Mouse (Mus musculus): ENCODE measurements around the gene Dpf1.

Gene Dpf1

DNA sequence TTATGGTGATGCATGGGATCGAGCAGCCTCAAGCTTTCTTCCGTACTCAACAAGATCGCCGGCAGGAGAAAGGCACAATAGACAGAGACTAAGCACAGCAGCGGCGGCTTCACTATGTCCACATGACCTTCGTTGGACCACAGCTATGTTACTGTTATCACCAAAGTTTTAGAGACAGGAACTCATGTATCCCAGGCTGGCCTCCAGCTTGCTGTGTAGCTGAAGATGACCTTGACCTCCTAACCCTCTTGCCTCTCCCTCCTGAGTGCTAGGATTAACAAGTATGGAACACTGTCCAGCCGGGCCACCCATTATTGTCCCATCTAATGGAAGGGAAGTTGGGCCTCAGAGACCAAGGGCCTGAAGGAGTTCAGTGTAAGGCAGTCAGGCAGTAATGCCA is 37.1 kb downstream of the Dpf1 start:
- no peak for DNase-seq (ENCODE audit: low spot score)

DNA sequence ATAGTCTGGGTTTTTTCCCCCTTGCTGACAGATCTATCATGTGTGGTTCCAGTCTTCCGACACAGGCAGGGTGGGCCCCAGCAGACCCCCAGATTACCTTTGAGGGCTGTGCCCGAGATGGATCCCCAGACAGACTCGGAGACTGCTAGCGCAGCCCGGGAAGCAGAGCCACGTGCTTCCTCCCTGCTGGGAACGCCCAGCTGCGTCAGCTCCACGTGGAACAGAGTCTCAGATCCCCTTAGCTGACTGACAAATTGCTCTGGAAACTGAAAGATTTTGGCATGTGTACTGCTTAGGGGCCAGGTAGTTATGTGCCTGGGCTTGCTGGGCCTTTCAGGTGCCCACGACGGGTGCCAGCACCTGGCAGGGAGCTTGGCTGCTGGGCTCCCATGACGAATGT is 38.0 kb downstream of the Dpf1 start:
- no peak for DNase-seq (ENCODE audit: low spot score)

DNA sequence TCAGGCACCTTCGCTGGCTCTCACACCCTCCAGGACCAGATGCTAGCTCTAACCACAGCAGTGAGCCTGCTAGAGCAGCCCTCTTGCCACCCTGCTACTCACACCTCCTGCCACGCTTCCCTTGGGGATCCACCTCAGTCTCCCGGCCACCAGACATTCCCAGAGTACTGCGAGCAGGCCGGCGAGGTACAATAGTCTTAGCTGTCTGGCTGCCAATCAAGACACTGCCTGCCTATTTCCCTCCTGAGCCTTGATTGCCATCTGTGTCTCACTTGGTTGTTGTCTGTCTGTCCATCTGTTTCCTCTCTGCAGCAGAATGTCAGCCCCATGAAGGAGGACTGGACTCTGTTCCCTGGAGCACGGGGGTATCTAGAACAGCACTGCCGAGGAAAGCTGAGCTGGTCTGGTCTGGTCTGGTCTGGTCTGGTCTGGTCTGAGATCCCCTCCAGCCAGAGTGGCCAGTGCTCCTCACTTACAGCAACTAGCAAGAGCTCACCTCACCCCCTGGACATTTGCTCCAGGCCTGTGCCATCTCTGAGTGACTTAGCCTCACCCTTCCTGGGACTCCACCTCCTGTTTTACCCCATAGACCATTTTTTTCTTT is 38.8 kb downstream of the Dpf1 start:
- no peak for DNase-seq (ENCODE audit: low spot score)

DNA sequence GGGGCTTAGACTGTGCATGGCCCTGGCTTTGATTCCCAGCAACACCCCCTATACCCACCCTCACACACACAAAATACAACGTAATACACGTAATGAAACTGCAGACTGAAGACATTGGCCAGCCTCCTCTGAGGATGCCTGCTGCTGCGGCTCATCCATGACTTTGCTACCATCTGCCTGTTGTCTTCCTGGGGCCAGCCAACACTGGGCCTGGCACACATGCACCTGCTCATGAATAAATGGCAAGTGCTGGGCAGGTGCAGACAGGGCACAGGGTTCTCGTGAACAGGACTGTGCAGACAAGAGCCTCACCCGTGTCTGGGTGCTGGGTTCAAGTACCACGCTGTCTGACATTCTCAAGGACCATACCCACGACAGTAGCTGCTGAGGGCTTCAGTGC is 40.0 kb downstream of the Dpf1 start:
- no peak for DNase-seq (ENCODE audit: low spot score)

DNA sequence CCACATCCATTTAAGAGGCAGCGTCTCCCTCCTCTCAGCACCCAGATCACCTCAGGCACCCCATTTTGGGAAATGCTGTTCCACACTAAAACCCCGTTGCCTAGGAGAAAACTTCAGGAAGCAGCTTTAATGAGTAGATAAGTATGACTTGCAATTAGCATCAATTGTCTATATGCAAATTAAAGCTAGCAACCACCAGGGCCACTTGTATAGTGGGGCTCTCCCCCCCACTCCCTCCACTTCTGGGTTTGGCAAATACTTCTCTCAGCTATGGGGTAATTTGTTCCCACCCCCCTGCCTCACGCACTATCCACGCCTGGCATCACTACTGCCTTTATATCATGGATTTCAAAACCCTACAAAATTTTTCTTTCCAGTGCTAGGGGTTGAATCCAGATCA is 41.8 kb downstream of the Dpf1 start:
- no peak for DNase-seq (ENCODE audit: low spot score)

DNA sequence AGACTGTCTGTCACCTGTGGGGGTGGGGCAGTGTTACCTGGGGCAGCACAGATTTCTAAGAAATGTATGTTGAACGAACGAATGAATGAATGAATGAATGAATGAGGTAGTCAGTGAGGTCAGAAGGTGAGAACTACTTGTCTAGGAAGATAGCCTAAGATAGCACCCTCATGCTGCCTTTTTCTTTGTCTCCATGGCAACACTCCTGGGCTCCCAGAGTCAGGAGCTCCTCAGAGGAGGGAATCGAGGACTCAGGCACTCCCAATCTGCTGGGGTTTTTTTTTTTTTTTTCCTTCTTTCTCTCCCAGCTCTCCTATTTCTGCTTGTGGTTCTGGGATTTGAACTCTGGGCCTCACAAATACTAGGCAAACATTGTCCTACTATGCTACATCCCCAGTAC is 42.5 kb downstream of the Dpf1 start:
- DNase-seq (ENCODE audit: low spot score) = no peak

DNA sequence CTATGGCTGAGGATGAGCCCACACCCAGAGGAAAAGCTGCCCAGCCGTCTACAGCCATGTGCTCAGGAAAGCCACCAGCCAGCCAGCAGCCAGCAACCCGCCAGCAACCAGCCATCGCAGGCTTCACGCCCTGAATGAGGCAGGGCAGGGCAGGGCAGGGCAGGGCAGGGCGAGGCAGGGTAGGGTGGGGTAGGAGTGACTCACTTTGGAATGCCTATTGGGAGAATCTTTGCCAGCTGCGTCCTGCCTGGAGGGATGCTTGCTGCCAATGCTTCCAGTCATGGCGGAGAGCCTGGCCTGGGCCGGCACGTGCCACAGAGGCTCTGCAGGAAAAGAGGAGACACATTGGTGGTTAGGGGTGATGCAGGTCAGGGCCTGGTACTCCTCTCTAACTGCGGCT is 46.7 kb downstream of the Dpf1 start:
- no peak for DNase-seq (ENCODE audit: low spot score)

DNA sequence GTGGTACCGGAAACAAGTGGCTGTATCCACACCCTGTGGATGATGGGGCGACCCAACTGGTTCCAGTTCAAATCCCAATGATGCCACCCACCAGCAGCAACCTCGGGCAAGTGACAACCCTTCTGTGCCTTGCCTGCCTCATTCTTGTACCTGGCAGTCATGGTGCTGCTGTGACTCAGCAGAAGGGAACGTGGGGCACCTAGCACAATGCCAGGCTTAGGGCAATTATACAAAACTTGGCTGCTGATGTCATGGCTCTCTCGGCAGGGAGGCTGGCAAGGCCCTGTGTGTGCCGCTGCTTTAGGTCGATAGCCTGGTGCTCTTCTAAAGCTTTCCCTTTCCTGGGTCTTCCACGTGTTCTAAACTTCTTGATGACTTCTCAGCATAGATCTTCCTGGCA is 48.5 kb downstream of the Dpf1 start:
- no peak for DNase-seq (ENCODE audit: low spot score)

DNA sequence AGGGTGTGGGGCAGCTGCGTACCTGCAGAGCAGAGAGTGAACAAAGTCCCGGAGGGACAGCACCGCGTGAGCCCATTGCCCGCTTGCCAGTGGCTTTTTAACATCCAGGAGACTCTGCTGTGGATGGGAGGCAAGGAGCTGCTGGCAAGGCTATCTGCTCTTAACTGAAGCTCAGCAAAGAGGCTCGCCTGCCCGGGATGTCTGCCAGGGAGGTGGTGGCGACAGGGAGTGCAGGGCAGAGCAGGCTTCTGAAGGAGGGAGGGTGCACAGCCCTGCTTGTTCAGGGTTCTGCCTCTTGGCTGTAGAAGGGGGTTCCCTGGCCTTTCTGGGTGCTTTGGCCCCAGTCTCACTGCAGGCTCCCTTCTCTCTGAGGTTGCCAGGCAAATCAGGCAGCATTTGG is 50.4 kb downstream of the Dpf1 start:
- no peak for DNase-seq (ENCODE audit: low spot score)

DNA sequence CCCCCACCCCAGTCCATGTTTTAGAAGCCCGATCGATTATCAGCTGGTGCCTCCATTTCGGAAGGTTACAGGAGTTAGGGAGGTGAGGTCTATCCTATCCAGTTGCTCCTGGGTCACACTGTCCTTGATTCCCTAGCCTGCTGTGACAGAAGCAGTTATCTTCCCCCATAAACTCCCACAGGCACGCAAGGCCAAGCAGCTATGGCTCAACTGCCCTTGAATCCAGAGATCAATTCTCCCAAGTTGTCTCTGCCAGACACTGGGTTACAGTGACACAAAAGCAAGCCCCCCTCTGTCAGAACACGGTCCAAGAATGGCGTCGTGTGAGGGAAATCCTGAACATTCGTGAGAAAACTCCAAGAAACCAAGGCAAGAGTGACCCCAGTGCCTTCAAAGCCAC is 51.7 kb downstream of the Dpf1 start:
- DNase-seq (ENCODE audit: low spot score) = no peak

DNA sequence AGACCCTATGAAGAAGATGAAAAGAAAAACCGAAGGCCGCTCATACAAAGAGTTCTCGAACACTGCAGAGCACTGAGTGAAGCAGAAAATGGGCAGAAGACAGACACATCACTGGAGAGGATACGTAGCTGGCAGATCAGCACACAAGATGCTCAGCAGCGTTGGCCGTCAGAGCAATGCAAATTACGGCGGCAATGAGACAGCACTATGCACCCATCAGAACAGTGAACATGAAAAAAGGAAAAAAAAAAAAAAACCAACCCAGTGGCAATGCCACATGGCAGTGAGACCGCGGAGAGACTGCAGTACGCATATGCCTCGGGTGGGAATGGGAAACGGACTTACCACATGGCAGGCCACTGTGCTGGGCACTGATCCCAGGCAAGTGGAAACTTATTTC is 57.7 kb downstream of the Dpf1 start:
- no peak for DNase-seq (ENCODE audit: low spot score)

DNA sequence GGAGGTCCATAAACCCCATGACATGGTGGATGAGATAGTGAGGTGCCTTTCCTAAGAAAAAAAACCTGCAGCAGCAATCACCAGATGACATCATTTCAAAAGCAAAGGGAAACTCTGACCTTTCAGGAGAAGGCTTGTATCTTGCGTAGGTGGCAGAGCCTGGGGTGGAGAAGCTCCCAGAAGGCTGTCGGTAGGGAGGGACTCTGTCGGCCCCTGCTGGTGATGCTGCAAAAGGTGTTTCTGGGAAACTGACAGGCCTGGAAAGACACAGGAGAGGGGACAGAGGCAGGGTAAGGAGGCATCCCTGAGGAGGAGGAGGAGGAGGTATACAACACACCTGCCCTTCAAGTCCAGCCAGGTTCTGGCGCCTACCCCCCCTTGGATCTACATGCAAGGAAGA is 60.3 kb downstream of the Dpf1 start:
- DNase-seq (ENCODE audit: low spot score) = peak; percentile 13

DNA sequence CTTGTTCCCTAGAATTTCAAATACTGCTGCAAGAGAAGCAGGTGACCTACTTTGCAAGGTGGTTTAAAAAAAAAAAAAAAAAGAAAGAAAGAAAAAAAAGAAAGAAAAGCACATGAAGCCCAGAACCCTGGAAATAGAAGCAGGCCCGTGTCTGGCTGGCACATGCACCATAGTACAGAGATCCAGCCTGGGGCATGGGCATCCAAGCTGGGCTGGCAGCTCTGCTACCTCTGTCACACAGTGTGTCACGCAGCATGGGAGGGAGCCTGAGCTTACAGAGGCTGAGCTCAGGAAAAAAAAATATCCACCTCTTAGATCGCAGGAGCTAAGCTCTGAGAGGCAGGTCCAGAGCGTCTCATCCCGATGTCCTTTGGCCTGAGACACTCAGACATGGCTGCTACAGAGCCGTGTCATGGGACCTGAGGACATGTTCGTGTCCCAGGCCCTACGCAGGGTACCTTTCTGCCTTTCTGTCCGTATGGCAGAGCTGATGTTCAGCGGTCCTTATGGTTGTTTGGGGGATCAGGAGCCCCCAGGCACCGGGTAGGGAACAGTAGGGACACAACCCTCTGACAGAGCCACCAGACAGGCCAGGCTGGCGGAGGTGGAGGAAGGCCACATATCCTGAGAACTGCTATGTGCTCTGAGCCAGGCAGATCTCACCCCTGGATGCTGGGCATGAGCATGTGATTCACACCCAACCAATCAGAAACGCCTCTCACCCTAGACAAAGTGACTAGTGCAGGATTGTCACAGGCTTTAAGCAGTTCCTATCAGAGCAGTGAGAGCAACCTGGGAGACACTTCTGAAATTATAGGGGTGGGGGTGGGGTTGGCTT is 63.6 kb downstream of the Dpf1 start:
- no peak for DNase-seq (ENCODE audit: low spot score)

Measured in lung, postnatal 25 days (tissue).